Mouse (Mus musculus): ENCODE measurements around the gene Nat9. TPM values are rescaled to one million over a fixed set of nuclear protein-coding genes. Genes with fewer than 3 reads are reported as not detected.

Nat9 gene
- polyA plus RNA-seq, 1 experiment from 2014 or later, result 26.2 TPM

DNA sequence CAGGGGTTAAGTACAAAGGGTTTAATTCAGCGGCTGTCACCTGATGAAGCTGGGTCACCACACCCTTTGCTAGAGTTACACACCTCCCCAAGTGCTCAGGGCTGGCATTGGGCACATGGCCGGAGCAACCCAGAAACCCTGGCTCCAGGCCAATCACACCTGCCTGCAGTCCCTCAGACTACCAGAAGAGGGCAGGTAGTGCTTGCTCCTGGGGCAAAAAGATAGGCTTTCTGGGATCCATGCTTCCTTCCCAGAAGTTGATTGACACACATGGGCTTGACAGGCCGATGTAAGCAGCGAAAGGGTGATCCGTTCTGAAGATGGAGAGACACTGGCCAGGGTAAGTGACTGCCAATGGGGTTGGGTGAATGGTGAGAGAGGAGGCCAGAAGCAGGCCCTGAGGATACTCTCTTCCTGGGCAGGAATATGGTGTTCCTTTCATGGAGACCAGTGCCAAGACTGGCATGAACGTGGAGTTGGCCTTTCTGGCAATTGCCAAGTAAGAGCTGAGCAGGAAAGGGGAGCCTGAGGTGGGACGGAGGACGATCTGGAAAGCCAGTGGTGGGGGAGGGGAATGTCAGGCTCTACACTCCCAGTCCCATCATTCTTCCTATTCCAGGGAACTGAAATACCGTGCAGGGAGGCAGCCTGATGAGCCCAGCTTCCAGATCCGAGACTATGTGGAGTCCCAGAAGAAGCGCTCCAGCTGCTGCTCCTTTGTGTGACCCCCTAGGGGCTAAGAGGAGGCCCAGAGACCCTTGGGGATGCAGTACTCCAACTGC lies 27.5 kb downstream of the Nat9 start:
- H3K4me1 ChIP-seq, result peaks cover 34% of the 10 kb centered on the region
- peaks cover 59% of the 10 kb centered on the region for H3K27me3 ChIP-seq
- no peaks in the 10 kb centered on the region for H3K36me3 ChIP-seq
- no peaks in the 10 kb centered on the region for H3K9me3 ChIP-seq
- 52% methylated on average over 11 of the region's 11 CpGs for WGBS
- H3K9ac ChIP-seq, result no peak overlapping the region
- no peak overlapping the region for H3K4me2 ChIP-seq (replicated peaks)
- ATAC-seq (ENCODE audit: low FRiP score, low read depth), result no peak
- H3K27ac ChIP-seq, result no peak overlapping the region
- no peak overlapping the region for H3K4me3 ChIP-seq

DNA sequence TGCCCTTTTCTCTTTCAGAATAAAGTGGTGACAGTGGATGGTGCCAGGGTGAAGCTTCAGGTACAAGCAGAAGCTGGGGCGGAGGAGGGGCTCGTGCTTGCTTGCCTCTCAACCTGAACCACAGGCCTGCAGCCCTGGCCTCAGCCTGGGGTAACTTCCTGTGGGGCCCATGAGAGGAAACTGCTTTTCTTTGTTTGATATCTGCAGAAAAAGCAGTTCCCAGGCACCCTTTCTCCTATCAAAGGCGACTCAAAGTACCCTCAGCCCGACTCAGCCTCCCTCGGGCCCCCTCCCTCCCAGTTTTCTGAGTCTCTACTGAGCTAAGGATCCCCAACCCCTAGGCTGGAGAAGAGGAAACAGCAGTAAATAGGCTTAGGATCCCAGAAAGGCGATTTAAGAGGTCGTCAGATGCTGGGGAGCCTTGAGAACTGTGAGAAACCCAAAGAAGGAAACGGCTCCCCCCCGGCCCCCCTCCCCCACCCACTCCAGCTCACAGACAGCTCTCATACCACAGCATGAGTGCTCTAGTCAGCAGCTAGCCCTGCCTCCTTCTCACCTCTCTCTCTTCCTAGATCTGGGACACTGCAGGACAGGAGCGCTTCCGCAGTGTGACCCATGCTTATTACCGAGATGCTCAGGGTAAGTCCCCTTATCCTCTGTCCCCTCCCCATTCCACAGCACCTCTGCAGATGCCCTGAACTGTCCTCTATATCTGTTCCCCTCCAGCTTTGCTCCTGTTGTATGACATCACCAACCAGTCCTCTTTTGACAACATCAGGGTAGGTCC lies 29.5 kb downstream of the Nat9 start:
- peaks cover 59% of the 10 kb centered on the region for H3K27me3 ChIP-seq
- H3K36me3 ChIP-seq, result no peaks in the 10 kb centered on the region
- H3K4me2 ChIP-seq (replicated peaks), result no peak overlapping the region
- no peaks in the 10 kb centered on the region for H3K9me3 ChIP-seq
- peaks cover 29% of the 10 kb centered on the region for H3K4me1 ChIP-seq
- WGBS, result 29% methylated on average over 12 of the region's 12 CpGs
- ATAC-seq (ENCODE audit: low FRiP score, low read depth), result no peak
- no peak overlapping the region for H3K27ac ChIP-seq
- H3K4me3 ChIP-seq, result no peak overlapping the region
- 0 out of 2 replicates have a peak overlapping the region, but pooled peaks have one; percentile 48 for H3K9ac ChIP-seq

DNA sequence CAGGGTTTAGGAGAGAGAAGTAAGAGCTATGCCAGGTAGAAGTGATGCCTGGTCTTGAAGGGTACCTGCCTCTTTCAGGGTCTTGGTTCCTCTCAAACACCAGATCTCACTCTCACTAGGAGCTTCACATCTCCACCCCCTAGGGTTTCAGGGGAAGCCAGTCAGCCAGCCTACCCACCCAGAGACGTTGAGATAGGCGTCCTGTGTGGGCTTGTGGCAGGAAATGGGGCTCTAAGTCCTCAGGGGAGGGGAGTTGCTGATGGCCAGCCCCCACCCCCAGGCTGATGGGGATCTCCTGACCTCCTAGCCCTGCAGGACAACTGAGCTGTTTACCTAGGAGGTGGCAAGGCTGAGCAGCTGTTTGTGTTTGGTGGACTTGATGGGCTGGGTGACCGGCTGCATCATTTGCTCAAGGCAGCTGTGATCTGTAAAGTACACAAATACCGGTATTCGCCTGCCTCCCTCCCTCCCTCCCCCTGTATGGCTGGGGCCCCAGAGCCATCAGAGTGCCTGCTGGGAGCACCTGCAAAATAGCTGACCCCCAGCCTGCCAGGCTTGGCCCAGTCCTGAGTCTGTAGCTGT lies 32.5 kb downstream of the Nat9 start:
- ATAC-seq (ENCODE audit: low FRiP score, low read depth), result no peak
- no peaks in the 10 kb centered on the region for H3K9me3 ChIP-seq
- no peak overlapping the region for H3K4me3 ChIP-seq
- H3K36me3 ChIP-seq, result no peaks in the 10 kb centered on the region
- H3K27ac ChIP-seq, result no peak overlapping the region
- H3K9ac ChIP-seq, result no peak overlapping the region
- H3K4me2 ChIP-seq (replicated peaks), result no peak overlapping the region
- peaks cover 53% of the 10 kb centered on the region for H3K27me3 ChIP-seq
- peaks cover 42% of the 10 kb centered on the region for H3K4me1 ChIP-seq
- 1% methylated on average over 5 of the region's 5 CpGs for WGBS

DNA sequence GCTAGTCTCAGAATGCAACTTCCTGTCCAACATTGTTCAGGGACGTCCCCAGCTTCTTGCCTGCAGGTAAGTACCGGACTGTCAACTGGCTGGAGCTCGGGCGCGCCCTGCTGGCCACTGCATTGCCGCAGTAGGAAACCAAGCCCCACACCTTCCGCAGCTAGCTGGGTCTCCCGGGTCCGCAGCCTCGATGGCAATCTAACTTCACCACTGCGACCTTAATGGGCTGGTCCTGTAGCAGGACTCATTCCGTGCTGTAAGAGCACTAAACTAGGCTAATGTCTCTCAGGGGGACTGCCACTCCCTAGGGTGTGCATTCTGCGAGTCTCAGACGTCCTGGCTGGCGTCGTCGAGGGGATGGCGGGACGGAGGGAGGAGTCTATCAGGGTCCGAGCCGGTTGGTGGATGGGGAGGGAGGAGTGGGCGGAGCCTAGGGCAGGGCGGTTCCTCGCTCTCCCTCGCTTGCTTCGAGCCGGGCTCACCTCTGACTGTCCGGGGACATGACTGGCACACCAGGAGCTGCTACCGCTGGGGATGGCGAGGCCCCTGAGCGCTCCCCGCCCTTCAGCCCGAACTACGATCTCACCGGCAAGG lies 33.9 kb downstream of the Nat9 start:
- H3K4me2 ChIP-seq (replicated peaks), result peak overlapping the region; percentile 59
- H3K4me1 ChIP-seq, result peaks cover 42% of the 10 kb centered on the region
- no peaks in the 10 kb centered on the region for H3K36me3 ChIP-seq
- H3K4me3 ChIP-seq, result peak overlapping the region; percentile 36
- H3K27ac ChIP-seq, result no peak overlapping the region
- H3K9ac ChIP-seq, result peak overlapping the region; percentile 35; the same call in 1 of the 2 replicates
- H3K9me3 ChIP-seq, result no peaks in the 10 kb centered on the region; the same call in 1 of the 2 replicates
- ATAC-seq (ENCODE audit: low FRiP score, low read depth), result peak; percentile 68
- peaks cover 53% of the 10 kb centered on the region for H3K27me3 ChIP-seq
- 1% methylated on average over 33 of the region's 35 CpGs for WGBS

DNA sequence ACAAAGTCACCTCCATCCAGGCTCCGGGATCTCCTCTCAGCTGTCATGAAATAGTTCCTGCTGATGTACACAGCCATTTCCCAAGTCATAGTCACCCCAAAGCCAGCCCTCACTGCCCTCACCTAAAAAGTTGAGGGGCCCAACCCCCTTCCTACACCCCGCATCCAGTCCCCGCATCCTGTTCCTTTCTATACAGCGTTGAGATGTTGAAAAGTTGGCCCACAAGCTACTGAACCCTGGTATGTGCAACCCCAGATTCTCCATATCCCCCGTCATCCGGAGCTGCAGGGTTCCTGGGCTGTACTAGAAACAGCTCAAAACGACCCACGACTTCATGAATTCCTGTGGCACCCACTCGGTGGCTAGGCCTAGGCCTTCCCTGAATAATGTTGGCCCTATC lies 34.6 kb downstream of the Nat9 start:
- H3K9me3 ChIP-seq, result no peaks in the 10 kb centered on the region; the same call in 1 of the 2 replicates
- no peak overlapping the region for H3K9ac ChIP-seq
- peaks cover 36% of the 10 kb centered on the region for H3K4me1 ChIP-seq
- no peak overlapping the region; the same call in 1 of the 2 replicates for H3K4me2 ChIP-seq (replicated peaks)
- WGBS, result 79% methylated on average over 9 of the region's 9 CpGs
- ATAC-seq (ENCODE audit: low FRiP score, low read depth), result no peak
- H3K4me3 ChIP-seq, result no peak overlapping the region
- H3K27me3 ChIP-seq, result peaks cover 53% of the 10 kb centered on the region
- no peak overlapping the region for H3K27ac ChIP-seq
- no peaks in the 10 kb centered on the region for H3K36me3 ChIP-seq

DNA sequence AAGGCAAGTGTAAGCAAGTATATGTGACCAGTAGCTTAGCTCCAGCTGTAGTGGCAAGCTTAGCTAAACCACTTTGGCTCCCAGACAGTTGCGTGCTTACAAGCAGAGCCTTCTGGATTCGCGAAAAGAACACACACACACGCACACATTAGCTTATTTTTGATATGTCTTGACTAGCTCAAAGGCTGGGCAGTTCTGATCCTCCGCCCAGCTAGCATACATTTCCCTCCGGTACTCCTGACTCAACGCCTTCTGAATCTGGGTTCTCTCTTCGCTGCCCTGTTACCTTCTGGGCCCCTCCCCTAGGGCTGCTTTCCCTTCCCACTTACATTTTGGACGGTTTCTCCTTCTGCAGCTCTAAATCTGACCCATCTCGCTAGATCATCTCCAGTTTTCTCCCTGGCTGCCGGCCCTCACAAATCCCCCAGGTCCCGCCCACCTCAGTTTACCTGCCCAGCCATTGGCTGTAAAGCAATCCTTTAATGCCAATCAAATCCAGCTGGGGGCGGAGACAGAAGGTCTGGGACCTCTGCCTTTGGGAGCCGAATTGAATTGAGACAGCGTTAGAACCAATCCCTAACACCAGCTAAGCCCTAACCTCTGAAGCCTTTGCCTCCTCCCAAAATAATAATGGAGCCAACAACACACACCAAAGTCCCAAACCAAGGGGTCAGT lies 35.8 kb downstream of the Nat9 start:
- H3K9me3 ChIP-seq, result no peaks in the 10 kb centered on the region; the same call in 1 of the 2 replicates

DNA sequence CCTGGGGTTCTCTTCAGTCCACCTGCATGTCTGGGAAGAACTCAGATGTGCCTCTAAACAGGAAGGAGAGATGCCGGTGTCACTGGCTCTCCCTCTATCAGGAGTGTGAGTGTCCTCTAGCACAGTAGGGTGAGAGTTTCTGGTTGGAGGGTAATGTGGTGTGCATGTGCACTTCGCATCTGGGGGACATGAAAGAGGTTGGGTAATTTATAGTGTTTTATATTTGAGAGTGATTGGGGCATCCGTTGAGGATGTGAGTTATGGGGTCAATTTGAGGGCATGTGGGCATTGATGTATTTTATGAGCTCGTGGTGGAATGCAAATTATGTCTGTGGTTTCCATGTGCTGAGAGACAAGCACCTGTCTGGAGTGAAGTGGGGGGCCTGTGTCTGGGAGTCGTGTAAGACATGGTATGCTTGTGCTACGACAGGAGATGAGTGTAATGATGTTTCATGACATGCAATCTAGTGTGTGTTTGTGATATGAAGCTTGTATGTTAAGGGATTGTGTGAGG lies 36.9 kb downstream of the Nat9 start:
- WGBS, result 43% methylated on average over 6 of the region's 6 CpGs
- no peaks in the 10 kb centered on the region; the same call in 1 of the 2 replicates for H3K9me3 ChIP-seq
- H3K27me3 ChIP-seq, result peaks cover 35% of the 10 kb centered on the region
- peaks cover 34% of the 10 kb centered on the region for H3K4me1 ChIP-seq
- no peak overlapping the region for H3K27ac ChIP-seq
- H3K4me2 ChIP-seq (replicated peaks), result peak overlapping the region; percentile 67; the same call in 1 of the 2 replicates
- H3K9ac ChIP-seq, result no peak overlapping the region
- no peak for ATAC-seq (ENCODE audit: low FRiP score, low read depth)
- H3K4me3 ChIP-seq, result no peak overlapping the region
- no peaks in the 10 kb centered on the region for H3K36me3 ChIP-seq

More for the DNA sequence above, 35.8 kb downstream of the Nat9 start:
- peak overlapping the region; percentile 63 for H3K9ac ChIP-seq
- H3K4me2 ChIP-seq (replicated peaks), result peak overlapping the region; percentile 67
- no peak overlapping the region for H3K27ac ChIP-seq
- 6% methylated on average over 15 of the region's 15 CpGs for WGBS
- no peaks in the 10 kb centered on the region for H3K36me3 ChIP-seq
- peak; percentile 79 for ATAC-seq (ENCODE audit: low FRiP score, low read depth)
- peaks cover 34% of the 10 kb centered on the region for H3K4me1 ChIP-seq
- H3K27me3 ChIP-seq, result peaks cover 45% of the 10 kb centered on the region
- H3K4me3 ChIP-seq, result peak overlapping the region; percentile 39

DNA sequence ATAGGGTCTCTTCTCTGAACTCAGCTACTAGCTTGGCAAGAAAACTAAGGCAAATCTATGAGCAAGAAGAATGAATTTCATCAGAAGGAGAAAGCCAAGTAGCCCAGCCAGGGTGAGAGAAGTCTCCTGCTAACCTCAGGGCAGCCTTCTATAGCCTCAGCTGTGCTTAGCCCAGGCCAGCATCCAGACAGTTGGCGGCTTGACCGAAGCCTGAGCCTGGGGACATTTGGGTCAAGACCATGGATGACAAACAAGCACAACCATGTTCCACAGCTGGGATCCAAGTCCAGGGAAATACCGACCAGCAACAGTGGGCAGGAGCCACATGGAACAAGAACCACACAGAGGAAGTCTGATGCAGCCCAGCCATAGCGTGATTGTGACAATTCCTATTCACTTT lies 39.8 kb downstream of the Nat9 start:
- Histone ChIP-seq H3K9me3 (no peaks in the 10 kb centered on the region; the same call in 1 of the 2 replicates), H3K9ac (no peak overlapping the region), H3K4me3 (no peak overlapping the region), H3K36me3 (no peaks in the 10 kb centered on the region), H3K27me3 (peaks cover 6% of the 10 kb centered on the region), H3K4me2 (replicated peaks) (no peak overlapping the region), H3K27ac (no peak overlapping the region), H3K4me1 (peaks cover 20% of the 10 kb centered on the region)
- no peak for ATAC-seq (ENCODE audit: low FRiP score, low read depth)
- WGBS, result 86% methylated on average over 4 of the region's 4 CpGs

DNA sequence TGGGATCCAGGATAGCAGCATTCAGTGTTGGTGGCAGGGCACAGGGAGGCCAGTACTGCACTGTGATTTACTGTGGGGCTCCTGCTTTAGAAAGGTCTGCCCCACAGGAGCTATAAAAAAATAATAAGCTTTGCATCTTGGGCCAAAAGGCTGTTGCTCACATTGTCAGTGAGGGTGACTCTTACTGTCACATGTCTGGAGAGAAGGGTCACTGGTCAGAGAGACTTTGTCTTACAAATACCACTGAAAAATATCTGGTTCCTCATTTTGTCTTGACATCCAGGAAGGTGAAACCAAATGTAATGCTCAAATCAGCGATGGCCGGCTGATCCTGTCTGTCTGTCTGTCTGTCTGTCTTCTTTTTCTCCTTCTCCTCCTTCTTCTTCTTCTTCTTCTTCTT lies 45.7 kb downstream of the Nat9 start:
- H3K27me3 ChIP-seq, result no peaks in the 10 kb centered on the region
- ATAC-seq (ENCODE audit: low FRiP score, low read depth), result no peak

DNA sequence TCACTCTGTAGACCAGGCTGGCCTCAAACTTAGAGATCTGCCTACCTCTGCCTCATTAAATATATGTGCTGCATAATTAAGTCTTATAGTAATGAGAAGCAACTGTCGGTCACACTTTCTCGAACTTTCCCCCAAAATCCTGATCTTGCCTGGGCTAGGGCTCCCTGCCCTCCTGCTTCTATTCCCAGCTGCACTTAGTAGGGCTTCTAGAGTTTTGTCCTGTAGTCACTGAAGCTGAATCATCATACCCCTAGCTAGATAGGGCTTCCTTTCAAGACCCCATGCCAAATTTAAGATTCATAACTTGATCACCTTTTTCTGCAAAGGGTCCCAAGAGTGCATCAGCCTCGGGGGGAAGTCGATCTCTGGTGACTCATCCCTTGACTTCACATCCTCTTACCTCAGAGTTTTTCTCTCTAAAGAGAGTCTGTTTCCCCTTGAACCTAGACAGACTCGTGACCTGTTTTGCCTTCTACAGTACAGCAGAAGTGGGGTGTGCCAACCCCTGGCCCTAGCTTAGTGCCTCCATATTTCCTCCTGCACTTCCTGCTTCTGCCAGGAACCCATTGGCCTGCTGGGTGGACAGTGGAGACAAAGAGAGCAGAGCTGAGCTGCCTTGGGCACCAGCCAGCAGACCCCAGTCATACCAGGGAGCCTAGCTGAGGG lies 48.9 kb downstream of the Nat9 start:
- 82% methylated on average over 5 of the region's 5 CpGs for WGBS
- Histone ChIP-seq H3K9ac (no peak overlapping the region), H3K27ac (no peak overlapping the region), H3K4me1 (no peaks in the 10 kb centered on the region), H3K9me3 (no peaks in the 10 kb centered on the region), H3K36me3 (no peaks in the 10 kb centered on the region), H3K4me2 (replicated peaks) (no peak overlapping the region), H3K4me3 (no peak overlapping the region), H3K27me3 (no peaks in the 10 kb centered on the region)
- no peak for ATAC-seq (ENCODE audit: low FRiP score, low read depth)

More for the DNA sequence above, 45.7 kb downstream of the Nat9 start:
- Histone ChIP-seq H3K27ac (no peak overlapping the region), H3K4me2 (replicated peaks) (no peak overlapping the region), H3K9me3 (no peaks in the 10 kb centered on the region), H3K4me3 (no peak overlapping the region), H3K9ac (no peak overlapping the region), H3K4me1 (no peaks in the 10 kb centered on the region), H3K36me3 (no peaks in the 10 kb centered on the region)
- WGBS, result 85% methylated on average over 2 of the region's 2 CpGs

DNA sequence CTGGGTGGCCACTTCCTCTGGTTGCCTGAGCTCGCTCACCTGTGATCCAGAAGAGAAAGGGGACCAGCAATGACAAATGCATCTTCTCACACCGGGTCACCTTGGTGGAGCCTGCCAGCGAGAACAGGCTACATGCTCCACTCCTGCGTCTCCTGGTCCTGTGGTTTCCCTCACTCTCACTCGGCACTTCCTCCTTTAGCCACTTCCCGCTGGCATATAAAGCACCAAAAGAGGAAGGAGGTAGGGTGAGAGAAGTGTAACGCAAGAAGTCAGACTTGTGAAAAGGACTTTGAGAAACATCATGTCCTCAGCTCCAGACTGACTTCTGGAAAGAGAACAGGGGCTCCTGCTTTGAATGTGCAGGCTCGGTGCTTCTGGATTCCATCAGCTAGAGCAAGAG lies 53.9 kb downstream of the Nat9 start, which contains the start of gene Cd300lf:
Cd300lf (minus strand) TSS at position 193 of the 400 bp plus-strand sequence.
- no peaks in the 10 kb centered on the region for H3K4me1 ChIP-seq
- no peaks in the 10 kb centered on the region for H3K9me3 ChIP-seq
- H3K9ac ChIP-seq, result no peak within 1 kb of the TSS
- H3K4me2 ChIP-seq (replicated peaks), result no peak within 1 kb of the TSS
- ATAC-seq (ENCODE audit: low FRiP score, low read depth), result no peak
- no peak within 1 kb of the TSS for H3K27ac ChIP-seq
- H3K27me3 ChIP-seq, result no peaks in the 10 kb centered on the region
- WGBS, result 73% methylated on average over 8 of the region's 8 CpGs
- no peaks in the 10 kb centered on the region for H3K36me3 ChIP-seq
- no peak within 1 kb of the TSS for H3K4me3 ChIP-seq
